Mouse (Mus musculus): ENCODE measurements at regions not wholly inside any gene's neighbourhood (a gene's known extent, or its start where the extent isn't known, plus 50 kb on each side); places are given as distances from the start of the nearest gene placed in this dataset.

GRCm38 (mm10) chr15:62056889-62057288 is 1134.1 kb upstream of the A1bg start:
- DNase-seq = no peak
- intact Hi-C loops (cut with DNase I) = no loop called here

- intact Hi-C loops (cut with DNase I) = no loop called here
- DNase-seq = no peak
Measured at GRCm38 (mm10) chr15:62056401-62056800, 1133.6 kb upstream of the A1bg start.

GRCm38 (mm10) chr15:62055011-62055410 is 1132.2 kb upstream of the A1bg start:
- intact Hi-C loops (cut with DNase I) = no loop called here
- no peak for DNase-seq

- DNase-seq = no peak
- intact Hi-C loops (cut with DNase I) = no loop called here
Measured at GRCm38 (mm10) chr15:62053420-62054239, 1130.8 kb upstream of the A1bg start.

GRCm38 (mm10) chr15:62049416-62049815 is 1126.6 kb upstream of the A1bg start:
- no peak for DNase-seq
- intact Hi-C loops (cut with DNase I) = no loop called here

GRCm38 (mm10) chr15:62048981-62049380 is 1126.2 kb upstream of the A1bg start:
- intact Hi-C loops (cut with DNase I) = no loop called here
- DNase-seq = no peak

GRCm38 (mm10) chr15:62046276-62046675 is 1123.5 kb upstream of the A1bg start:
- intact Hi-C loops (cut with DNase I) = no loop called here
- no peak for DNase-seq

GRCm38 (mm10) chr15:62044654-62045335 is 1122.0 kb upstream of the A1bg start:
- intact Hi-C loops (cut with DNase I) = no loop called here
- no peak for DNase-seq

GRCm38 (mm10) chr15:62043617-62044392 is 1121.0 kb upstream of the A1bg start:
- intact Hi-C loops (cut with DNase I) = no loop called here

GRCm38 (mm10) chr15:62042924-62043504 is 1120.2 kb upstream of the A1bg start:
- no peak for DNase-seq
- intact Hi-C loops (cut with DNase I) = no loop called here

More at GRCm38 (mm10) chr15:62043617-62044392, 1121.0 kb upstream of the A1bg start:
- peak in 1 of 2 experiments; percentile 27 for DNase-seq

Small RNAs in the stretch of these regions (microRNA-seq; reads per million reads assigned to microRNA genes)
- 0 reads per million in 2 experiments for gene Gm24810
